Mouse (Mus musculus) midbrain, embryonic 14.5 days (tissue): ENCODE data around the gene Igsf21. TPM values are rescaled to one million over a fixed set of nuclear protein-coding genes. Genes with fewer than 3 reads are reported as not detected.

Source experiments
- ATAC-seq: fragments of 200-750 bp; cut with Nextera tagmentation; 2 replicates; pipeline ENCODE4 v1.8.0; 2017; ENCODE audit warnings: moderate number of reproducible peaks, moderate library complexity; ENCODE audit not compliant: low FRiP score, low TSS enrichment
- DNase-seq: peaks from one replicate; pipeline ENCODE4 v3.0.0-alpha.2; 2015
- H3K27ac ChIP-seq: fragments of 300-500 bp; sonication (generic); replicated peaks from 2 replicates; pipeline ENCODE4 v1.5.1; 2014; ENCODE audit warnings: mild to moderate bottlenecking, low read depth, low read length, moderate library complexity
- H3K27me3 ChIP-seq: fragments of 300-500 bp; sonication (generic); 2 replicates; pipeline ENCODE4 v1.6.1; 2014; ENCODE audit warnings: low read length, control low read depth, mixed read lengths; ENCODE audit not compliant: control insufficient read depth, insufficient read depth
- H3K36me3 ChIP-seq: fragments of 300-500 bp; sonication (generic); 2 replicates; pipeline ENCODE4 v1.6.1; 2014; ENCODE audit warnings: low read length, control low read depth; ENCODE audit not compliant: control insufficient read depth, insufficient read depth
- H3K4me1 ChIP-seq: fragments of 300-500 bp; sonication (generic); 2 replicates; pipeline ENCODE4 v1.6.1; 2014; ENCODE audit warnings: mild to moderate bottlenecking, antibody characterized with exemption, low read length, control low read depth; ENCODE audit not compliant: control insufficient read depth, insufficient read depth
- H3K4me2 ChIP-seq: fragments of 300-500 bp; sonication (generic); 2 replicates; pipeline ENCODE4 v1.6.1; 2014; ENCODE audit warnings: mild to moderate bottlenecking, low read length, moderate library complexity
- H3K4me3 ChIP-seq: fragments of 300-500 bp; sonication (generic); replicated peaks from 2 replicates; pipeline ENCODE4 v1.5.1; 2014; ENCODE audit warnings: low read depth, low read length
- H3K9ac ChIP-seq: fragments of 300-500 bp; sonication (generic); replicated peaks from 2 replicates; pipeline ENCODE4 v1.6.1; 2014; ENCODE audit warnings: mild to moderate bottlenecking, low read length, moderate library complexity
- H3K9me3 ChIP-seq: fragments of 300-500 bp; sonication (generic); 2 replicates; pipeline ENCODE4 v1.6.1; 2016; ENCODE audit warnings: low read length, control low read depth, mixed read lengths; ENCODE audit not compliant: control insufficient read depth
- WGBS: fragments of 180-500 bp; shearing (Covaris S2); extraction: QIAGEN DNeasy Blood & Tissue Kit; methylation state at CpG from one replicate; pipeline ENCODE4 v1.1.7; 2014; 5-methylcytosine and 5-hydroxymethylcytosine counted together
- polyA plus RNA-seq: library from polyadenylated mRNA; unstranded; fragments of >200 nt; fragmentation: Nextera tagmentation; extraction: Ambion mirVana; gene quantifications from 2 replicates; pipeline ENCODE4 v1.2.1, GENCODE M21; 2014

Igsf21 gene
- polyA plus RNA-seq, 1 experiment from 2014 or later: 64.9 TPM

- 0% methylated on average over 5 of the region's 5 CpGs for WGBS
- peaks cover 30% of the 10 kb centered on the region for H3K4me1 ChIP-seq
- ATAC-seq (no peak), DNase-seq (peak; percentile 37)
- no peaks in the 10 kb centered on the region for H3K27me3 ChIP-seq
- no peaks in the 10 kb centered on the region for H3K9me3 ChIP-seq
- no peaks in the 10 kb centered on the region for H3K36me3 ChIP-seq
- no peak overlapping the region for H3K4me2 ChIP-seq
- no peak overlapping the region for H3K9ac ChIP-seq
- no peak overlapping the region for H3K4me3 ChIP-seq
- 0 out of 2 replicates have a peak overlapping the region, but pooled peaks have one; percentile 46 for H3K27ac ChIP-seq
These were observed 115.4 kb downstream of the Igsf21 start for GRCm38 (mm10) chr4:140131201-140131600.

- peak; percentile 57 for DNase-seq
- no peaks in the 10 kb centered on the region for H3K9me3 ChIP-seq
- H3K36me3 ChIP-seq: no peaks in the 10 kb centered on the region
- H3K4me2 ChIP-seq: no peak overlapping the region
- no peaks in the 10 kb centered on the region for H3K27me3 ChIP-seq
- H3K9ac ChIP-seq: no peak overlapping the region; the same call in 1 of the 2 replicates
- peaks cover 30% of the 10 kb centered on the region for H3K4me1 ChIP-seq
- no peak for ATAC-seq
- 45% methylated on average over 12 of the region's 12 CpGs for WGBS
- H3K27ac ChIP-seq: peak overlapping the region; percentile 55; the same call in 1 of the 2 replicates
- no peak overlapping the region for H3K4me3 ChIP-seq
These were observed 116.9 kb downstream of the Igsf21 start for GRCm38 (mm10) chr4:140129553-140130275.

- Histone ChIP-seq H3K9me3 (no peaks in the 10 kb centered on the region), H3K4me2 (no peak overlapping the region), H3K27ac (no peak overlapping the region), H3K9ac (no peak overlapping the region), H3K36me3 (no peaks in the 10 kb centered on the region), H3K27me3 (no peaks in the 10 kb centered on the region), H3K4me1 (peaks cover 35% of the 10 kb centered on the region), H3K4me3 (no peak overlapping the region)
- no peak for DNase-seq
- ATAC-seq: no peak
- WGBS: 83% methylated on average over 11 of the region's 11 CpGs
These were observed 118.5 kb downstream of the Igsf21 start for GRCm38 (mm10) chr4:140128116-140128515.

GRCm38 (mm10) chr4:140125806-140126205 lies 120.8 kb downstream of the Igsf21 start:
- no peak for ATAC-seq
- WGBS: 91% methylated on average over 7 of the region's 7 CpGs
- no peaks in the 10 kb centered on the region for H3K9me3 ChIP-seq
- H3K4me1 ChIP-seq: peaks cover 18% of the 10 kb centered on the region
- no peak overlapping the region for H3K4me2 ChIP-seq
- H3K27me3 ChIP-seq: no peaks in the 10 kb centered on the region
- H3K27ac ChIP-seq: no peak overlapping the region
- DNase-seq: no peak
- H3K4me3 ChIP-seq: no peak overlapping the region
- no peaks in the 10 kb centered on the region for H3K36me3 ChIP-seq
- no peak overlapping the region for H3K9ac ChIP-seq

- Histone ChIP-seq H3K27ac (no peak overlapping the region), H3K27me3 (no peaks in the 10 kb centered on the region), H3K9me3 (no peaks in the 10 kb centered on the region), H3K36me3 (no peaks in the 10 kb centered on the region), H3K9ac (no peak overlapping the region), H3K4me2 (no peak overlapping the region), H3K4me1 (0 out of 2 replicates have a peak, but pooled peaks cover 5% of the 10 kb centered on the region), H3K4me3 (no peak overlapping the region)
- DNase-seq (no peak), ATAC-seq (no peak)
- WGBS: 88% methylated on average over 5 of the region's 5 CpGs
These were observed 124.0 kb downstream of the Igsf21 start for GRCm38 (mm10) chr4:140122534-140122933.

- Histone ChIP-seq H3K27me3 (no peaks in the 10 kb centered on the region), H3K9me3 (no peaks in the 10 kb centered on the region), H3K4me3 (no peak overlapping the region), H3K4me2 (no peak overlapping the region), H3K9ac (no peak overlapping the region), H3K36me3 (no peaks in the 10 kb centered on the region), H3K4me1 (no peaks in the 10 kb centered on the region), H3K27ac (no peak overlapping the region)
- ATAC-seq (no peak), DNase-seq (no peak)
- 84% methylated on average over 7 of the region's 7 CpGs for WGBS
These were observed 129.3 kb downstream of the Igsf21 start for GRCm38 (mm10) chr4:140117275-140117691.

GRCm38 (mm10) chr4:140115756-140116155 lies 130.8 kb downstream of the Igsf21 start:
- WGBS: 71% methylated on average over 9 of the region's 9 CpGs
- H3K9me3 ChIP-seq: no peaks in the 10 kb centered on the region
- no peaks in the 10 kb centered on the region for H3K27me3 ChIP-seq
- no peaks in the 10 kb centered on the region for H3K36me3 ChIP-seq
- H3K4me2 ChIP-seq: no peak overlapping the region
- no peaks in the 10 kb centered on the region for H3K4me1 ChIP-seq
- H3K9ac ChIP-seq: no peak overlapping the region
- DNase-seq: no peak
- no peak overlapping the region for H3K27ac ChIP-seq
- ATAC-seq: peak; percentile 11; the same call in 1 of the 2 replicates
- no peak overlapping the region for H3K4me3 ChIP-seq

- DNase-seq (no peak), ATAC-seq (no peak)
- no peak overlapping the region for H3K4me2 ChIP-seq
- H3K27ac ChIP-seq: no peak overlapping the region
- H3K36me3 ChIP-seq: no peaks in the 10 kb centered on the region
- 94% methylated on average over 6 of the region's 6 CpGs for WGBS
- no peaks in the 10 kb centered on the region for H3K27me3 ChIP-seq
- no peak overlapping the region for H3K9ac ChIP-seq
- H3K9me3 ChIP-seq: no peaks in the 10 kb centered on the region
- H3K4me3 ChIP-seq: no peak overlapping the region
- no peaks in the 10 kb centered on the region for H3K4me1 ChIP-seq
These were observed 131.5 kb downstream of the Igsf21 start for GRCm38 (mm10) chr4:140115053-140115452.
